Mouse (Mus musculus) liver, adult 2 months (tissue): ENCODE measurements around the gene Crybb2. TPM values are rescaled to one million over a fixed set of nuclear protein-coding genes. Genes with fewer than 3 reads are reported as not detected.
A peak's percentile ranks its signal among the peaks of the same experiment; 100 is the strongest.

Experiments
- DNase-seq: peaks from one replicate; pipeline ENCODE4 v3.0.0-alpha.2; 2011; ENCODE audit warnings: low read depth, low spot score; ENCODE audit errors: extremely low read depth
- H3K27ac ChIP-seq: fragments of 200-500 bp; replicated peaks from 2 replicates; pipeline ENCODE4 v1.5.1; 2012; ENCODE audit warnings: low read depth, mild to moderate bottlenecking, control low read depth, inconsistent platforms, low read length; ENCODE audit not compliant: insufficient read depth
- H3K27me3 ChIP-seq: fragments of 200-500 bp; 2 replicates; pipeline ENCODE4 v1.6.1; 2012; ENCODE audit warnings: mild to moderate bottlenecking, moderate library complexity, low read length, inconsistent platforms; ENCODE audit not compliant: control insufficient read depth, insufficient read depth
- H3K36me3 ChIP-seq: fragments of 200-500 bp; 2 replicates; pipeline ENCODE4 v1.6.1; 2012; ENCODE audit warnings: low read length, inconsistent platforms; ENCODE audit not compliant: control insufficient read depth, insufficient read depth
- H3K4me1 ChIP-seq: fragments of 200-500 bp; 2 replicates; pipeline ENCODE4 v1.6.1; 2011; ENCODE audit warnings: low read length; ENCODE audit not compliant: control insufficient read depth, insufficient read depth
- H3K4me3 ChIP-seq: fragments of 200-500 bp; 2 replicates; pipeline ENCODE4 v1.5.1; 2011; ENCODE audit warnings: low read depth, mild to moderate bottlenecking, control low read depth, low read length, moderate library complexity; ENCODE audit not compliant: insufficient read depth
- H3K79me2 ChIP-seq: fragments of 200-500 bp; 2 replicates; pipeline ENCODE4 v1.6.1; 2012; ENCODE audit warnings: inconsistent platforms, mild to moderate bottlenecking, low read length, moderate library complexity; ENCODE audit not compliant: control insufficient read depth, insufficient read depth
- H3K9ac ChIP-seq: fragments of 200-500 bp; 2 replicates; pipeline ENCODE4 v1.6.1; 2012; ENCODE audit warnings: low read depth, mild to moderate bottlenecking, control low read depth, inconsistent platforms, low read length
- CTCF ChIP-seq: fragments of 200-500 bp; IDR thresholded peaks from 2 replicates; pipeline ENCODE4 v1.5.1; 2011; ENCODE audit warnings: low read depth, low read length, control low read depth
- POLR2A ChIP-seq: fragments of 200-500 bp; IDR thresholded peaks from 2 replicates; pipeline ENCODE4 v1.6.1; 2011; ENCODE audit warnings: low read length, control low read depth; ENCODE audit not compliant: insufficient read depth; ENCODE audit errors: extremely low read depth
- WGBS: fragments of 180-500 bp; shearing (Covaris S2); methylation state at CpG from one replicate; pipeline ENCODE4 v1.1.7; 2018; 5-methylcytosine and 5-hydroxymethylcytosine counted together
- polyA plus RNA-seq: library from polyadenylated mRNA; depleted of rRNA; stranded (reverse); fragments of >200 nt; gene quantifications from 2 replicates; pipeline ENCODE4 v1.2.3, GENCODE M21; 2012; rRNA removed
- total RNA-seq: library from RNA; depleted of rRNA; stranded (reverse); fragments of >200 nt; gene quantifications from 2 replicates; pipeline ENCODE4 v1.2.3, GENCODE M21; 2014; rRNA removed

Gene Crybb2
- total RNA-seq (not detected in 2 replicates), polyA plus RNA-seq (not detected in 2 replicates)

DNA sequence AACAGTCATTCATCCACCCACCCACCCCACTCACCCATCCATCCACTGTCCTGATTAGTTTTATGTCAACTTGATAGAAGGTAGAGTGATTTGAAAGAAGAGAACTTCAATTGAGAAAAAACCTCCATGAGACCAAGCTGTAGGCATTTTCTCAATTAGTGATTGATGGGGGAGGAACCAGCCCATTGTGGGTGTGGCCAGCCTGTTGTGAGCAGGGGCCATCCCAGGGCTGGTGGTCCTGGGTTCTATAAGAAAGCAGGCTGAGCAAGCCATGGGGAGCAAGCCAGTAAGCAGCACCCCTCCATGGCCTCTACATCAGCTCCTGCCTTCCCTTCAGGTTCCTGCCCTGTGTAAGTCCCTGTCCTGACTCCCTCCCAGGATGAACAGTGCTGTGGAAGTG lies at the start of gene Crybb2:
Gene Crybb2 (minus strand): TSS at position 101 of the 400 bp plus-strand sequence.
- Histone ChIP-seq H3K27me3 (no peaks in the 10 kb centered on the region), H3K4me3 (no peak within 1 kb of the TSS), H3K79me2 (no peaks in the 10 kb centered on the region), H3K36me3 (no peaks in the 10 kb centered on the region), H3K9ac (no peak within 1 kb of the TSS), H3K27ac (no peak within 1 kb of the TSS), H3K4me1 (no peaks in the 10 kb centered on the region)
- TF ChIP-seq CTCF (no peak), POLR2A (no peak)
- no peak for DNase-seq

DNA sequence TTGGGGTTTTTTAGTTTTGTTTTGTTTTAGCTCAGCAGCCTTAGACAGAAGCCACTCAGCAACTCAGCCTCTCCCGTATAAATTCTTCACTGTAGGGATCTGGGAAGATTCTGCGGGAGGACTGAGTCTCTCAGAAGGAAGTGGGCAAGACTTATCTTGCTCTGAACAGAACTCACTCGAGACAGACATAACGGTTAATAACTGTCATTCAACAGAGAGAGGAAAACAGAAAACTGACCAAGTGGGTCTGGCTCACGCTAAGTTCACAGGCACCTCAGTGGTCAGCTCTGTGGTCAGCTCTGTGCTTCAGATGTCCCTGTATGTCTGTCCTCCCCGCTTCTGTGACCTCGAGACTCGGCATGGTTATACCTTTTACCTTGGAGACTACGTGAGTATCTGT lies 49.4 kb upstream of the Crybb2 start:
- H3K9ac ChIP-seq, result no peak overlapping the region
- no peak for TF ChIP-seq POLR2A
- no peak for TF ChIP-seq CTCF

DNA sequence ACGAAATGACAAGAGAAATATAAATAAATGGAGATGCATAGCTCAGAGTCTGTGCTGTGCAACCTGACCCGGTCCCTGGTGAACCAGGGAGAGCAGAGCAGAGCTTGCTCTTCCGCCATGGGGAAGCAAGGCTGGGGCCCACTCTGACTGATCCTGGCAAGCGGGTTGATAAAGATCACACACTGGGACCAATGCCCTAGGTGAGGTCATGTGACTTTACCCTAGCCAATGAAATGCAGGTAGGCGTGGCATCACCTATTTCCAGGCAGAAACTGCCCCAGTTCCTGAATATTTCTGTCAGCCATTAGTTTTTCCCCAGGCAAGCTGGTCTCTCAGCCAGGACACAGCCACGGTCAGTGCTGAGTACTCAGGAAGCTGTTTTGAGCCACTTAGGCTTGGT lies 48.8 kb upstream of the Crybb2 start:
- H3K27ac ChIP-seq, result no peak overlapping the region
- WGBS, result 24% methylated on average over 6 of the region's 6 CpGs
- peaks cover 24% of the 10 kb centered on the region for H3K4me1 ChIP-seq
- H3K36me3 ChIP-seq, result 0 out of 2 replicates have a peak, but pooled peaks cover 2% of the 10 kb centered on the region
- TF ChIP-seq POLR2A (no peak), CTCF (no peak)
- DNase-seq, result peak; percentile 78
- H3K27me3 ChIP-seq, result no peaks in the 10 kb centered on the region
- H3K79me2 ChIP-seq, result peaks cover 73% of the 10 kb centered on the region
- no peak overlapping the region for H3K4me3 ChIP-seq
- no peak overlapping the region for H3K9ac ChIP-seq

More for the DNA sequence above, 49.4 kb upstream of the Crybb2 start:
- H3K4me3 ChIP-seq, result no peak overlapping the region
- DNase-seq, result no peak
- peaks cover 70% of the 10 kb centered on the region for H3K79me2 ChIP-seq
- H3K27me3 ChIP-seq, result no peaks in the 10 kb centered on the region
- H3K36me3 ChIP-seq, result 0 out of 2 replicates have a peak, but pooled peaks cover 2% of the 10 kb centered on the region
- WGBS, result 68% methylated on average over 9 of the region's 9 CpGs
- no peak overlapping the region for H3K27ac ChIP-seq
- peaks cover 24% of the 10 kb centered on the region for H3K4me1 ChIP-seq

DNA sequence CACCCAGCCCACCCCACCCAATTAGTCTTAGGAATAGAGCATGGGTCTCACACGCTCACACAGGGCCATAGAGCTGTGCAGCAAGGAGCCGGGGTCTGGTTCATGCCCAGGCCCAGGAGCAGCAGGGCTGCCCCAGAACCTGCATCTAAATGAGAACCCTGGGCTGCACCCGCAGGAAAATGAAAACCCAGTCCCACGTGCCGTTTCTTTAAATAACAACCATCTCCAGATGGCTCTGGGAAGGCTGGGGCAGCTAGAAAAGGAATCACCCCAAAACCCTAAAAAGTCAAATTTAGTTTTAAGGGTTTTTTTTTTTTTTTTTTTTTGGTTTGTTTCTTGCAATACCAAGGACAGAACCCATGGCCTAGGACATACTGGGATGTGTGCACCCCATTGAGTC lies 47.4 kb upstream of the Crybb2 start:
- Histone ChIP-seq H3K27me3 (no peaks in the 10 kb centered on the region), H3K27ac (no peak overlapping the region), H3K4me1 (peaks cover 20% of the 10 kb centered on the region), H3K36me3 (no peaks in the 10 kb centered on the region), H3K4me3 (no peak overlapping the region), H3K79me2 (peaks cover 75% of the 10 kb centered on the region), H3K9ac (no peak overlapping the region)
- TF ChIP-seq POLR2A (no peak), CTCF (no peak)
- DNase-seq, result no peak
- 93% methylated on average over 5 of the region's 5 CpGs for WGBS

DNA sequence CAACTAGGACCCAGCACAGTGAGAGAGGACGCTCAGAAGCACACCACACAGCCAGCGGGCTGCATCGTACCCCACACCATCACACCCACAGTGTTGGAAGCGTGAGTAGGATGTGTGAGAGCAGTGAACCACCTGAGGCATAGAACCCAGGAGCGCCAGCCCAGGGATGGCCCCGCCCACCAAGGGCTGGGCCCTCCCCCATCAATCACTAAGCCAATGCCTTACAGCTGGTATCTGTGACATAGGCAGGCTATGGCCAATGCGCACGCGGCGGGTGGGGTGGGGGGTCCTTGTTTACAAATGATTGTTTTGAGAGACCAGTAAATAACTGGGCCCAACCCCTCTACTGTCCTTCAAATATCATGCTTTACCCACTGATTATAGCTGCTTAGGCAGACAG lies 46.0 kb upstream of the Crybb2 start:
- no peak overlapping the region for H3K4me3 ChIP-seq
- TF ChIP-seq POLR2A (no peak), CTCF (no peak)
- 86% methylated on average over 10 of the region's 10 CpGs for WGBS
- no peak for DNase-seq
- H3K27ac ChIP-seq, result no peak overlapping the region
- peaks cover 14% of the 10 kb centered on the region for H3K4me1 ChIP-seq
- no peaks in the 10 kb centered on the region for H3K27me3 ChIP-seq
- H3K79me2 ChIP-seq, result peaks cover 70% of the 10 kb centered on the region
- no peak overlapping the region for H3K9ac ChIP-seq
- no peaks in the 10 kb centered on the region for H3K36me3 ChIP-seq

DNA sequence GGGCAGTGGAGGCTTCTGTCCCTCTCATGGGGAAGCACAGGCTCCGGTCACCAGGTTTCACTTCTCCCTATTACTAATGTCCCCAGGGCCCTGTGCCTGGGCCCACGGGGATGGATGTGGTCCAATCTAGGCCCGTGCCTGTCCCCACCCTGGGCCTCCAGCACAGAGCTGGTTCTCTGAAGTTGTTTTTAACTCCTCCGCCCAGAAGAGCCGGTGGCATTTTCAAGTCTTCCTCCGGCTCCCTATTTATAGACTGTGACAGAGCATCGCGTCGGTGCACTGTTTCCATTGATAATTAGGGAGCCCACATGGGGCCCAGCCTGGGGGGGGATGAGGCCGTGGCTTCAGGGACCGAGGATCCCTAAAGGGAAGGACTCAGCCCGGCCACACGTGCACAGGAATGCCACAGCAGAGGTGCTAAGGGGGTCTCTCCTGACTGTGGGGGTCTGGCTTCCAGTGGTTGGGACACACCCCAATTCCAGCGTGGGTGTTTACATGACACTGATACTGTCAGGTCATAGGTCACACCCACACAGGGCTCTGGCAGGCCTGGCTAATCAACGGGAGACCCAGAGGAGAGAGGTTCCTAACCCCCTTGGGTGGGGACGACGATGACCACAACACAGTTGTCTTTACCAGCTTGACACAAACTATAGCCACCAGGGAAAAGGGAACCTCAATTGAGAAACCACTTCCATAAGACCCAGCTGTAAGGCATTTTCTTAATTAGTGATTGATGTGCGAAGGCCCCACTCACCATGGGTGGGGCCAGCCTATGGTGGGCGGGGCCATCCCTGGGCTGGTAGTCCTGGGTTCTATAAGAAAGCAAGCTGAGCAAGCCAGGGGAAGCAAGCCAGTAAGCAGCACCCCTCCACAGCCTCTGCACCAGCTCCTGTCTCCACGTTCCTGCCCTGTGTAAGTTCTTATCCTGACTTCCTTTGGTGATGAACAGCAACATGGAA lies 44.6 kb upstream of the Crybb2 start:
- 55% methylated on average over 20 of the region's 20 CpGs for WGBS
- H3K27ac ChIP-seq, result no peak overlapping the region
- no peak for DNase-seq
- no peaks in the 10 kb centered on the region for H3K27me3 ChIP-seq
- peaks cover 6% of the 10 kb centered on the region for H3K4me1 ChIP-seq
- H3K79me2 ChIP-seq, result peaks cover 63% of the 10 kb centered on the region
- no peaks in the 10 kb centered on the region for H3K36me3 ChIP-seq
- no peak overlapping the region for H3K9ac ChIP-seq
- no peak overlapping the region for H3K4me3 ChIP-seq
- no peak for TF ChIP-seq CTCF
- TF ChIP-seq POLR2A, result no peak
